Mouse (Mus musculus) stomach, embryonic 15.5 days (tissue): Measurements from ENCODE around the gene Gbe1. TPM values are rescaled to one million over a fixed set of nuclear protein-coding genes. Genes with fewer than 3 reads are reported as not detected.

Experiments used
- ATAC-seq: fragments of 200-750 bp; cut with Nextera tagmentation; 2 replicates; pipeline ENCODE4 v1.8.0; 2017; ENCODE audit warnings: low read depth, moderate number of reproducible peaks, moderate TSS enrichment; ENCODE audit not compliant: insufficient read depth, low FRiP score
- H3K27ac ChIP-seq: fragments of 300-500 bp; sonication (generic); 2 replicates; pipeline ENCODE4 v1.5.1; 2015; ENCODE audit warnings: mild to moderate bottlenecking, inconsistent platforms
- H3K27me3 ChIP-seq: fragments of 300-500 bp; sonication (generic); replicated peaks from 2 replicates; pipeline ENCODE4 v1.6.1; 2015; ENCODE audit warnings: inconsistent platforms
- H3K36me3 ChIP-seq: fragments of 300-500 bp; sonication (generic); 2 replicates; pipeline ENCODE4 v1.6.1; 2015; ENCODE audit warnings: inconsistent platforms
- H3K4me1 ChIP-seq: fragments of 300-500 bp; sonication (generic); 2 replicates; pipeline ENCODE4 v1.6.1; 2015; ENCODE audit warnings: inconsistent platforms
- H3K4me2 ChIP-seq: fragments of 300-500 bp; sonication (generic); 2 replicates; pipeline ENCODE4 v1.6.1; 2015; ENCODE audit warnings: mild to moderate bottlenecking, inconsistent platforms
- H3K4me3 ChIP-seq: fragments of 300-500 bp; sonication (generic); replicated peaks from 2 replicates; pipeline ENCODE4 v1.5.1; 2015; ENCODE audit warnings: inconsistent platforms
- H3K9ac ChIP-seq: fragments of 300-500 bp; sonication (generic); 2 replicates; pipeline ENCODE4 v1.6.1; 2015; ENCODE audit warnings: inconsistent platforms
- H3K9me3 ChIP-seq: fragments of 300-500 bp; sonication (generic); 2 replicates; pipeline ENCODE4 v1.6.1; 2016; ENCODE audit warnings: inconsistent platforms
- WGBS: fragments of 180-500 bp; shearing (Covaris S2); methylation state at CpG from one replicate; pipeline ENCODE4 v1.1.7; 2015; 5-methylcytosine and 5-hydroxymethylcytosine counted together
- polyA plus RNA-seq: library from polyadenylated mRNA; unstranded; fragments of >200 nt; fragmentation: Nextera tagmentation; extraction: Ambion mirVana; gene quantifications from 2 replicates; pipeline ENCODE4 v1.2.1, GENCODE M21; 2015

Gene Gbe1
- polyA plus RNA-seq, 1 experiment from 2014 or later, result 26.4 TPM

DNA sequence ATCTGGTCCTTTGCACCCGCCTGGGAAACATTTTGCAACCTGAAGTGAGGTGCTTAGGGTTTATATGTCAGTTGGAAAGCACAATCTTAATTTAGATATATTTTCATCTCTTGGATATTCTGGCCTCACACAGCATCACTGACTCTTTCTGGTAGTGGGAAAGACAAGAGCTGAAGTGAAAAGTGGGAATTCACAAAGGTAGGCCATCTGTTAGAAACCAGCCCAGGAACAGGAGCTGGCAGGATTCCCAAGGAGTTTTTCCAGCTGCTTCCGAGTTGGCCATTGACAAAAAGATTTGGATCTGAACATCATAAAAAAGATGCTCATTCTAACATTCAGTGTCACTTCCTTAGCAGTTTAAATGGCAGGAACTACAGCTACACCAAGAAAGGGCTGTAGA is 294.6 kb downstream of the Gbe1 start:
- no peak overlapping the region for H3K4me2 ChIP-seq
- WGBS, result 61% methylated on average over 2 of the region's 2 CpGs
- no peaks in the 10 kb centered on the region for H3K27me3 ChIP-seq
- H3K36me3 ChIP-seq, result no peaks in the 10 kb centered on the region
- H3K4me1 ChIP-seq, result no peaks in the 10 kb centered on the region
- no peaks in the 10 kb centered on the region for H3K9me3 ChIP-seq
- no peak overlapping the region for H3K4me3 ChIP-seq
- no peak overlapping the region for H3K27ac ChIP-seq
- H3K9ac ChIP-seq, result no peak overlapping the region
- no peak for ATAC-seq

GRCm38 (mm10) chr16:70617691-70618090 is 303.9 kb downstream of the Gbe1 start:
- no peaks in the 10 kb centered on the region for H3K27me3 ChIP-seq
- no peaks in the 10 kb centered on the region for H3K9me3 ChIP-seq
- H3K27ac ChIP-seq, result no peak overlapping the region
- H3K4me3 ChIP-seq, result no peak overlapping the region
- H3K4me1 ChIP-seq, result no peaks in the 10 kb centered on the region
- no peak overlapping the region for H3K4me2 ChIP-seq
- H3K36me3 ChIP-seq, result no peaks in the 10 kb centered on the region
- WGBS, result 83% methylated on average over 1 of the region's 1 CpGs
- no peak overlapping the region for H3K9ac ChIP-seq
- no peak for ATAC-seq

- Histone ChIP-seq H3K4me1 (no peaks in the 10 kb centered on the region), H3K9me3 (no peaks in the 10 kb centered on the region), H3K4me3 (no peak overlapping the region), H3K9ac (no peak overlapping the region), H3K36me3 (no peaks in the 10 kb centered on the region), H3K27me3 (no peaks in the 10 kb centered on the region), H3K27ac (no peak overlapping the region), H3K4me2 (no peak overlapping the region)
- ATAC-seq, result no peak
- 87% methylated on average over 3 of the region's 3 CpGs for WGBS
These were observed 304.4 kb downstream of the Gbe1 start for GRCm38 (mm10) chr16:70618168-70618567.
